Mouse (Mus musculus) embryo, embryonic 11 days (tissue): ENCODE results near the gene Syne3.

ENCODE experiments used
- DNase-seq: peaks from one replicate; pipeline ENCODE4 v3.0.0-alpha.2; 2015

The Syne3 gene

GRCm38 (mm10) chr12:104917927-104918326 is 91.7 kb downstream of the Syne3 start:
- no peak for DNase-seq

GRCm38 (mm10) chr12:104917297-104917696 is 92.3 kb downstream of the Syne3 start:
- no peak for DNase-seq

DNA sequence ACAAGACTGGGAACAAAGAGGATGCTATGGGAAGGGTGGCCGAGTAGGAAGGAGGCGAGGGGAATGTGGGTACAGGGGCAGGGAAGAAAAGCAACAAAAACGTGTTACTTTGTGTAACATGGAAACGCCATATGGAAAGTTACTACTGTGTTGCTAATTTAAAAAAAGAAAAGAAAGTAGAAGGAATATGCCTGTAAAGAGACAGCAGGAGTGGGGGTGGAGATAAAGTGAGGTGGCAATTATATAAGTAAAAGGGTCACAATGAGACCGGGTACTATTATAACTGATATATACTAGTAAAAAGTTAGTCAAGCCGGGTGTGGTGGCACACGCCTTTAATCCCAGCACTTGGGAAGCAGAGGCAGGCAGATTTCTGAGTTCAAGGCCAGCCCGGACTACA is 92.8 kb downstream of the Syne3 start:
- DNase-seq = no peak

DNA sequence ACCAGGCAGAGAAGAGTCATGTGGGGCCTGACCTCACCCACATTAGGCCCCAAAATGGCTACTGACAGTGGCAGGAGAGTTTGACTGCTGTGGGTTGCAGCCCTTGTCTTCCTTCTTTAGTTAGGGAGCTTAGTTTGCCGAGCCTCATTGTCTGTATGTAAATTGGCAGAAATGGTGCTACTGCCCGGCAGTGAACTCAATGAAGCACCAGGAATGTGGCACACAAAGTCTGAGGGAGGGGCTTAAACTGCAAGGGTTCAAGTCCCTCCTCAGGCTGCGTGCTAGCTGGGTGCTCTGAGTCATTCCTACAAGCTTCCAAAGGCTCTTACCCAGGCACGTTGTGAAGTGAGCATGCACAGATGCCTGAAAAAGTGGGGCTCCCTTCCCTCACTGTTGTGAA is 93.9 kb downstream of the Syne3 start:
- no peak for DNase-seq

GRCm38 (mm10) chr12:104912990-104913389 is 96.6 kb downstream of the Syne3 start:
- DNase-seq = no peak

GRCm38 (mm10) chr12:104912281-104912933 is 97.2 kb downstream of the Syne3 start:
- DNase-seq = no peak

GRCm38 (mm10) chr12:104909750-104910149 is 99.9 kb downstream of the Syne3 start:
- no peak for DNase-seq

DNA sequence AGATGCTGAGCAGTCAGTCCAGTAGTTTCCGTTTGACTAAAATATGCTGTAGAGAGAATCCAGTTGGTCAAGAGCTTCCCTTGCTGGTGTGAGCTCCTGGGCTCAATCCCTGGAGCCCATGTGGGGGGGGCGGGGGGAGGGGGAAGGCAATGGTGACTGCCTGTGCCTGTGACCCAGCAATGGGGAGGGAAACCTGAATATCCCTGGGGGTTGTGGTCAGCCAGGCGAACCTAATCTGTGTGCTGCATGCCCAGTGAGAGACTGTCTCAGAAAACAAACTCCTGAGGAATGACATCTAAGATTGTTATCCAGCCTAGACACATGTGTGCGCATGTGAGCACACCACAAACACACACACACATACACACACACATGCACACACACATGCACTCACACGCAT is 100.6 kb downstream of the Syne3 start:
- no peak for DNase-seq

GRCm38 (mm10) chr12:104908024-104908781 is 101.4 kb downstream of the Syne3 start:
- DNase-seq = peak; percentile 55

DNA sequence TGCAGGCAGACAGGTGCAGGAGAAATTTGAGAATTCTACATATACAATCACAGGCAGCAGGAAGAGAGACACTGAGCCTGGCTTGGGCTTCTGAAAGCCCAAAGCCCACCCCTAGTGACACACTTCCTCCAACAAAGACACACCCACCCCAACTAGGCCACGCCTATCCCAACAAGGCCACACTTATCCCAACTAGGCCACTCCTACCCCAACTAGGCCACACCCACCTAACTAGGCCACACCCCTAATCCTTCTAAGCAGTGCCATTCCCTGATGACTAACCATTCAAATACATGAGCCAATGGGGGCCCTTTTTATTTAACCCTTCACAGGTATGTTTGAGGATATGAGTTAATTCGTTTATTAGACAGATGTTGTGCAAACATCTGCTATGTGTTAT is 102.5 kb downstream of the Syne3 start:
- DNase-seq = no peak

GRCm38 (mm10) chr12:104904138-104904537 is 105.5 kb downstream of the Syne3 start:
- peak; percentile 58 for DNase-seq

DNA sequence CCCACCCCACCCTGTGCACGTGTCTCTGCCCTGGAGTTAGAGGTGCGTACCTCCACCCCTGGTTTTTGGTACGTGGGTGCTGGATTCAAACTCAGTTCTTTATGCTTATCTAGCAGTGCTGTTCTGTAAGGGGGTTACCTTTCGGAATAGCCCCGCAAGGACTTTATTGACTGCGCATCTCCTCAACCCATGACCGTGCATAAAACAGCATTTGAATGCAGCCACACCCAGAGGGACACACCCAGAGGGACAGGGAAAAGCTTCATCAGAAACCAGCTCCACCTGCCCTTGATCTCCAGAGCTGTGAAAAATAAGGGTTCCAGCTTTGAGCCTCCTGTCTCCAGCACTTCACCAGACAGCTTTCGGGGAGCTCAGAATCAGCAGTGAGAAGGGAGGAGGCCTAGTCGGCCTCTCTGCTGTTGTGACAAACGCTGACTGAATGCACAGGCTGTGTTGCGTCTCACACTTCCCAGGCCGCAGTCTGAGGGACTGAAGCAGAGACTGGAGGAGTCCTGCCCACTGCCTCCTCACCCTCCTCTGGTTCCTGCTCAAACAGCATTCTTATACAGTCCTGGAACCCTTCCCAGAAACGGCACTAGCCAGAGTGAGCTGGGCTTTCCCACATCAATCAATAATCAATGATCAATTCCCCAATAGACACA is 107.1 kb downstream of the Syne3 start:
- DNase-seq = no peak

- no peak for DNase-seq
Observed at GRCm38 (mm10) chr12:104901320-104901719, 108.3 kb downstream of the Syne3 start.

- DNase-seq = no peak
Observed at GRCm38 (mm10) chr12:104899835-104900234, 109.8 kb downstream of the Syne3 start.

GRCm38 (mm10) chr12:104899161-104899560 is 110.4 kb downstream of the Syne3 start:
- DNase-seq = no peak

GRCm38 (mm10) chr12:104898718-104899117 is 110.9 kb downstream of the Syne3 start:
- no peak for DNase-seq

DNA sequence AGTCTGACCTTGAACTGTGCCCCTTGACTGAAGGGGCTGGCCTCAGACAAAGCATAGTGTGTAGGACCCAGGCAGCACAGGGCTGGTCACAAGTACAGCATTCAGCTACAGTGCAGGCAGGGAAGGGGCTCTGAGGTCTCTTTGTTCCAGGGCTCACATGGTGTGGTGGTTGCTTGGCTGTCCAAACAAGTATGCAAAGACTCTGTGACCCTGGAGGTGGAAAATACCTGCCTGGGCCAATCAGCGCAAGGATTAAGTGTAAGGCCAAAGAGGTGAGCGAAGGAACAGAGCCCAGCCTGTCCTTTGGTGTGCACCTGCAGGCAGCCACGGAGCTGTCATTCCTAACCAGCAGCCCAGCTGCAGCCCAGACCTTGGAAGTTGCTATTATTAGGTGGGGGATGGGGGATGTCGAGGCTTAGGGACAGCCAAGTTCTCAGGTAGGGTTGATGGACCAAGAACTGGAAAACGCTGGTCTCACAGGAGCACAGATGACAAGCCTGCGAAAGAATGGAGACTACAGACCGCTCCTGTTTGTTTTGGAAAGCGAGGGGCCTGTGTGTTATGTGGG is 112.5 kb downstream of the Syne3 start:
- DNase-seq = peak; percentile 51

DNA sequence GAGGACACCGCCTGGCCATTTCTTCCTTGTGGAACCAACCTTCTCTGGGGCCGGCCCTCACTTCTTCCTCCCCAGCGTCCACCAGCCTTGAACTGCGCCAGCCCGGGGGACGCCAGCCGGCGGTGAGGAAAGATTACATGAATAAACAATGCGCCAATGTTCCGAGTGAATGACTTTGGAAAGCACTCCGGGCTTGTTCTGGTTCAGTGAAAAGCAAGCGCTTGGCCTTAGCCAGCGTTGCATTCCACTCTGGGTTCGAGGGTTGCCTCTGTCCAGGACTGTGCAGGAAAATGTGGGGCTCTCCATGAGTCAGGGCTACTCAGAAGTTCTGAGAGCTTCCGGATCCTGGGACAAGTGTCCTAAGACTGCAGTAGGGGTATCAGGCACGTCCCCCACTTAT is 113.0 kb downstream of the Syne3 start:
- DNase-seq = peak; percentile 44

GRCm38 (mm10) chr12:104892245-104892644 is 117.4 kb downstream of the Syne3 start:
- no peak for DNase-seq

DNA sequence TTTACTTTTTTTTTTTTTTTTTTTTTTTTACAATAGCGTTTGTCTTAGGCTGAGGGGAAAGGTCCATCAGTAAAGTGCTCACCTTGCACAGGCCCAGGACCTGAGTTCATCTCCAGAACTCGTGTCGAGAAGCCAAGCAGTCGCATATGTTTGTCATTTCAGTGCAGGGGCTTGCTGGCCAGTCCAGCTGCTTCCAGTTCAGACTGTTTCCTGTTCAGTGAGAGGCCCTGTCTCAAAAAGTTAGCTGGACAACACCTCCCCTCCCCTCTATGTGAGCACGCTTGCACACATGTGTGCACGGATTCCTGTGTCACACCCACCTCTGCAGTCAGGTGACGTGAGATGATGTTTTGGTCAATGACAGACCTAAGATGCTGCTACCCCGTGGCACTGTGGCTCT is 119.5 kb downstream of the Syne3 start:
- DNase-seq = no peak

GRCm38 (mm10) chr12:104886104-104886503 is 123.5 kb downstream of the Syne3 start:
- DNase-seq = no peak

- DNase-seq = no peak
Observed at GRCm38 (mm10) chr12:104882533-104882932, 127.1 kb downstream of the Syne3 start.

GRCm38 (mm10) chr12:104882061-104882460 is 127.5 kb downstream of the Syne3 start:
- DNase-seq = no peak
